Mouse (Mus musculus): ENCODE results near the gene 2010300C02Rik. TPM values are rescaled to one million over a fixed set of nuclear protein-coding genes. Genes with fewer than 3 reads are reported as not detected.
A peak's percentile ranks its signal among the peaks of the same experiment; 100 is the strongest.

2010300C02Rik gene
- polyA plus RNA-seq, 1 experiment from 2014 or later: 6.5 TPM

DNA sequence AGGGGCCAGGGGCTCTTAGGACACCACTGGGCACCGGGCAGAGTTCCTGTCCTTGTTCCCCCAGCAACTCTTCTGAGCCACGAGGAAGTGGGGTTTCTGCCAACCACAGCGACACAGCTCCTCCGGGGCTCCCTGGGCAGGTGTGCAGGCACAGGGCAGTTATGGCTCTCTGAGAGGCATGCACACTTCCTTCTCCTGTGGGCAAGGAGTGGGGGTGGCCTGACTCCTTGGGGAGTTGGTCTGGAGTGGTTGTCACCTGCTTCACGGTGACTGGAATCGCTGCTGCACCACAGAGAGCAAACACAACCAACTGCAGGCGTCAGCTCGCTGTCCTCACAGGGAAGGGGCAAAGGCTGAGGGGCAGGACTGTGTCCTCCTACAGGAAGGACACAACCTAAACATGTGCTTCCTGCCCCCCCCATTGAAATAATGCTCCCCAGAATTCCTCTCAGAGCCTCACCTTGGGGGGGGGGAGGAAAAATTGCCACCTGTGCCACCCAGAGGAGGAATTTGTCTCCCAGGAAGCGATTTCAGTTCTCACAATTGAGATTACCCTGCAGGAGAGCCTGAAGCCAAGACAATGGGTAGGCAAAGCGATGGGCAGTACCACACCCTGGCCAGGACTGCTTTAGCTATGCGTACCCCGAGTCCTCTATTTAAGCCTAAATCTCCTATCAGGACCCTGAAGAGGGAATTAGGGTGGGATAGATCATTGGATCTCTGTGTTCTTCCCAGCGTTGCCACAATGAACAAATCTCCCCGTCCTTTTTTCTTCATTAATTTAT, 54.2 kb downstream of the 2010300C02Rik start:
- H3K36me3 ChIP-seq: no peaks in the 10 kb centered on the region

DNA sequence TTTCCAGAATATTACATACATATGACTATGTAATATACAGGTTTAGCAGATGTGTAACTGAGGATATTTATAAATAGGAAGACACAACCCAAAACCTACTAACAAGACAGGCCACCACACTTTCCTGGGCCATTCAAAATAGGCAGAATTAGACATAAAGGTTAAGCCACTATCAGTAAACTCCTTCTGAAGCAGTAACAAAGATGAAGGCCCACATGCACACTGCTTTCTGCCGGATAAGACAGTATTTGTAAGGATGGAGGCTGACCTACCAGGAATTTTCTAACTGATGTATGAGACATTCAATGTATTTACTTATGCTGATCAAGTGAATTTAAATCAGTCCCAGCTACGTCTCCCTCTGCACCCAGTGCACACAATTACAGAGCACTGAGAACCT, 55.4 kb downstream of the 2010300C02Rik start:
- Histone ChIP-seq H3K4me2 (no peak overlapping the region), H3K4me3 (no peak overlapping the region), H3K27ac (ENCODE audit: poor library complexity, severe bottlenecking) (no peak overlapping the region), H3K9ac (no peak overlapping the region), H3K27me3 (replicated peaks) (no peaks in the 10 kb centered on the region), H3K4me1 (replicated peaks) (no peaks in the 10 kb centered on the region), H3K36me3 (no peaks in the 10 kb centered on the region), H3K9me3 (replicated peaks) (no peaks in the 10 kb centered on the region)
- 76% methylated on average over 2 of the region's 2 CpGs for WGBS
- no peak for ATAC-seq (ENCODE audit: insufficient number of reproducible peaks, low FRiP score)

More for the DNA sequence above, 54.2 kb downstream of the 2010300C02Rik start:
- peaks cover 10% of the 10 kb centered on the region; the same call in 1 of the 2 replicates for H3K27me3 ChIP-seq (replicated peaks)
- no peak overlapping the region for H3K4me3 ChIP-seq
- H3K9ac ChIP-seq: no peak overlapping the region
- WGBS: 68% methylated on average over 14 of the region's 14 CpGs
- no peak for ATAC-seq (ENCODE audit: insufficient number of reproducible peaks, low FRiP score)
- no peak overlapping the region for H3K27ac ChIP-seq (ENCODE audit: poor library complexity, severe bottlenecking)
- H3K9me3 ChIP-seq (replicated peaks): no peaks in the 10 kb centered on the region
- H3K4me2 ChIP-seq: no peak overlapping the region
- H3K4me1 ChIP-seq (replicated peaks): no peaks in the 10 kb centered on the region

DNA sequence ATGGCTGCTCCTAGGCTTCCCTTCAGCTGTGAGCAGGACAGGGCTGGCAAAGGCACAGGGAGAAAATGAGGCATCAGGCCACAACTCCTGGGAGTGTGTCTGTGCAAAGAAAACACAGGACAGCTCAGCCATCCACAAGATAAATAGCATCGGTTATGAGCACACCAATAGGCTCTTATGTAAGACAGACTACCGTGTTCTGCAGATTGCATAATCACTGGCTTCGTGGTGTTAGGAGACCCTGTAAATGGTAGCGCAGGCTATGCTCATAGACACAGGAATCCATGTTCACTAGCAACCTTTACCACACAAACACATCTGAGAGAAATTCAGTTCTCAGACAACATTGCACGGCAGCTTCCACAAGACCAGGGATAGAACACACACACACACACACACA, 56.3 kb downstream of the 2010300C02Rik start:
- no peak overlapping the region for H3K4me3 ChIP-seq
- H3K4me1 ChIP-seq (replicated peaks): no peaks in the 10 kb centered on the region
- 79% methylated on average over 5 of the region's 5 CpGs for WGBS
- no peak overlapping the region for H3K9ac ChIP-seq
- H3K36me3 ChIP-seq: no peaks in the 10 kb centered on the region
- H3K9me3 ChIP-seq (replicated peaks): no peaks in the 10 kb centered on the region
- H3K27ac ChIP-seq (ENCODE audit: poor library complexity, severe bottlenecking): no peak overlapping the region
- H3K4me2 ChIP-seq: no peak overlapping the region
- H3K27me3 ChIP-seq (replicated peaks): no peaks in the 10 kb centered on the region
- no peak for ATAC-seq (ENCODE audit: insufficient number of reproducible peaks, low FRiP score)

DNA sequence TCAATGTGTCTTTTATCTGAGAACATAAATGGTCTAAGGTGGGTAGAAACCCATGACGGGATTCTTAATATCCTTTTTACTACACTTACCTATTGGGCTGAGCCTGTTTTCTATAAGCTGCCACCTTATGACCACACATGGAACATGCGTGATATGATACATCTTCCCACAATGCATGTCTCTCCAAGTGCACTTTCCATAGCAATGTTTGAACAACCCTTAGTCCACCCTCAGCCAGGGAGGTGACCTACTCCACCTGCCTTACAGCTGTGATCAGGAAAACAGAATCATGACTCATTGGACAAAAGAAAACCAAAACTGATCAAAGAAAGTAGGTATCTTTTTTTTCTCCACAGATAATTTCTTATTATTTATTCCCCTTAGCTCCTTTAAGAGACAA, 63.9 kb downstream of the 2010300C02Rik start:
- 91% methylated on average over 2 of the region's 2 CpGs for WGBS
- no peaks in the 10 kb centered on the region for H3K27me3 ChIP-seq (replicated peaks)
- no peak for ATAC-seq (ENCODE audit: insufficient number of reproducible peaks, low FRiP score)

DNA sequence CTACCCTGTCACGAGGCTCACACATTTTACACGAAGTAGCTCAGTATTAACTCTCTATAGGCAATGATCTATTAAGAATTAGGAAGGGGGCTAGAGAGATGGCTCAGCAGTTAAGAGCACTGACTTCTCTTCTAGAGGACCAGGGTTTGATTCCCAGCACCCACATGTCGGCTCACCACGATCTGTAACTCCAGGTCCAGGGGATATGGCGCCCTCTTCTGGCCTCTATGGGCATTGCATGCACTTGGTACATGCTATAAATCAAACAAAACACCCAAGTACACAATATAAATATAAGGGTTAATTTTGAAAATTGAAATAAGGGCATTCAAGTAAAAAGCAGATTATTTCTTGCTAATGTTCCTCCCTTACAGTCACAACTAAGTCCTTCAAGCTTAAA, 65.9 kb downstream of the 2010300C02Rik start:
- H3K4me2 ChIP-seq: no peak overlapping the region
- no peaks in the 10 kb centered on the region for H3K4me1 ChIP-seq (replicated peaks)
- no peaks in the 10 kb centered on the region for H3K36me3 ChIP-seq
- WGBS: 60% methylated on average over 5 of the region's 5 CpGs
- peaks cover 7% of the 10 kb centered on the region for H3K9me3 ChIP-seq (replicated peaks)
- ATAC-seq (ENCODE audit: insufficient number of reproducible peaks, low FRiP score): no peak
- H3K4me3 ChIP-seq: no peak overlapping the region
- H3K9ac ChIP-seq: no peak overlapping the region
- H3K27me3 ChIP-seq (replicated peaks): no peaks in the 10 kb centered on the region
- H3K27ac ChIP-seq (ENCODE audit: poor library complexity, severe bottlenecking): no peak overlapping the region

More for the DNA sequence above, 63.9 kb downstream of the 2010300C02Rik start:
- peaks cover 7% of the 10 kb centered on the region for H3K9me3 ChIP-seq (replicated peaks)
- no peak overlapping the region for H3K9ac ChIP-seq
- H3K4me1 ChIP-seq (replicated peaks): no peaks in the 10 kb centered on the region
- H3K4me2 ChIP-seq: no peak overlapping the region
- no peaks in the 10 kb centered on the region for H3K36me3 ChIP-seq
- H3K4me3 ChIP-seq: no peak overlapping the region
- no peak overlapping the region for H3K27ac ChIP-seq (ENCODE audit: poor library complexity, severe bottlenecking)

DNA sequence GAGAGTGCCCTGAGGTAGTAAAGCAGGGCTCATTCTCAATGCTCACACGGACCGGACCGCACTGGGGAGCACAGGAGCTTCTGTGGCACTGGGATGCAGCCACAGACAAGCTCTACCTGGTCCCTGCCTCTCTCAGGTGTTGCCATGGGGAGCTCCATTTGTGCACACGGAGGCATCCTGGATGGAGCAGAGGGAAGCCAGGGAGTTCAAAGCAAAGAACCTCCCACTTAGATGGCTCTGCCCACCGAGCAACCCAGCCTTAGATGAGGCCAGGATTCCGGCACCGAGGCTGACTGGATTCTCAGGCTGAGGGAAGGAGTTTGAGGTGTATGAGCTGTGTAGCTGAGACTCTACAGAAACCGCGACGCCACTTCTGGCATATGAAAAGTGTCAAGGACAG, 72.8 kb downstream of the 2010300C02Rik start:
- Histone ChIP-seq H3K9me3 (replicated peaks) (0 out of 2 replicates have a peak, but pooled peaks cover 3% of the 10 kb centered on the region), H3K27me3 (replicated peaks) (no peaks in the 10 kb centered on the region), H3K36me3 (no peaks in the 10 kb centered on the region), H3K27ac (ENCODE audit: poor library complexity, severe bottlenecking) (no peak overlapping the region), H3K4me1 (replicated peaks) (no peaks in the 10 kb centered on the region), H3K4me2 (no peak overlapping the region), H3K4me3 (no peak overlapping the region), H3K9ac (no peak overlapping the region)
- ATAC-seq (ENCODE audit: insufficient number of reproducible peaks, low FRiP score): no peak
- 81% methylated on average over 10 of the region's 10 CpGs for WGBS

DNA sequence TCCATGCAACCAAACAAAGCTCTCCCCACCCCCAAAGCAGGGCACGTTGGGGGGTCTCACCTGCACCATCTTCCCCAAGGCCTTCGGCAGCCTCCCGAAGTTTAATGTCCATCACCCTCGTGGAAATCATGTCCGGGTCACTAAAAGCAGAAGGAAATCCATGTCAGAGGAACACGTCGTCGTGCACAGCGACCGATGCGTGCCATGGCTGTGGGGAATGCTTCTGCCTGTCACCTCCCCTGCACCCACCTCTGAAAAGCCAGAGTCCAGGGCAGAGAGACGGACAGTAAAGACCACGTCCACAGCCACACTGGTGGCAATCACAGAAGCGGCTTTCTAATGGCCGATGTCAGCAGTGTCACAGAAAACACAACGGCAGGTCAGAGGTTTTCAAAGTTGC, 75.4 kb downstream of the 2010300C02Rik start:
- WGBS: 88% methylated on average over 16 of the region's 16 CpGs
- H3K4me1 ChIP-seq (replicated peaks): no peaks in the 10 kb centered on the region
- H3K9ac ChIP-seq: no peak overlapping the region
- H3K27ac ChIP-seq (ENCODE audit: poor library complexity, severe bottlenecking): no peak overlapping the region
- ATAC-seq (ENCODE audit: insufficient number of reproducible peaks, low FRiP score): no peak
- no peaks in the 10 kb centered on the region for H3K36me3 ChIP-seq
- no peak overlapping the region for H3K4me3 ChIP-seq
- no peaks in the 10 kb centered on the region for H3K27me3 ChIP-seq (replicated peaks)
- H3K9me3 ChIP-seq (replicated peaks): 0 out of 2 replicates have a peak, but pooled peaks cover 3% of the 10 kb centered on the region
- H3K4me2 ChIP-seq: no peak overlapping the region

DNA sequence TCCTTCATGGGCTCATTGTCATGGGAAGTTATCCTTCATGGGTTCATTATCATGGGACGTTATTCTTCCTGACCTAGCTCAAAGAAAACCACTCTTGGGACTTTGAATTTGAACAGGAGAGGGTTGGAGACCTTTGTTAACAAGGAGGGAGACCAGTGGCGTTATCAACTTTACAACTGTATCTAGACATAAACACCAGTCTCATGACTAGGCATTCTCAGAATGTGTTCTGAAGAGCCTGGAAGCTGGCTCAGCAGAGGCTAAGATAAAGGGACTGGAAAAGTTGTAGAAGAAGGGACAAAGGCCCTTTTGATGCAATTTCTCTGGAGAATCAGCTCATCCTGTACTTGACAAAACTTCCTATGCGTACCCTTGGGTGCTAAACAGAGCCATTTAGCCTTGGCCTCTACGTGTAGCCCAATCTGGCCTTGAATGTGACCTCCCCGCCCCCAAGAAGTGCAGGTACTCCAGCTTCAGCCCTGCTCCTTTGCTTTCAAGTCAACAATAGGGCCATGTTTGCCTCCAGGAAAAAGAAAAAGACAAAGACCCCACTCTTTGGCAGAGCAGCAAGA, 76.0 kb downstream of the 2010300C02Rik start:
- no peaks in the 10 kb centered on the region for H3K27me3 ChIP-seq (replicated peaks)
- H3K36me3 ChIP-seq: no peaks in the 10 kb centered on the region
- no peak overlapping the region for H3K4me2 ChIP-seq
- no peak overlapping the region for H3K27ac ChIP-seq (ENCODE audit: poor library complexity, severe bottlenecking)
- 66% methylated on average over 5 of the region's 5 CpGs for WGBS
- no peak for ATAC-seq (ENCODE audit: insufficient number of reproducible peaks, low FRiP score)
- 0 out of 2 replicates have a peak, but pooled peaks cover 3% of the 10 kb centered on the region for H3K9me3 ChIP-seq (replicated peaks)
- no peak overlapping the region for H3K9ac ChIP-seq
- peaks cover 2% of the 10 kb centered on the region; the same call in 1 of the 2 replicates for H3K4me1 ChIP-seq (replicated peaks)
- no peak overlapping the region for H3K4me3 ChIP-seq

DNA sequence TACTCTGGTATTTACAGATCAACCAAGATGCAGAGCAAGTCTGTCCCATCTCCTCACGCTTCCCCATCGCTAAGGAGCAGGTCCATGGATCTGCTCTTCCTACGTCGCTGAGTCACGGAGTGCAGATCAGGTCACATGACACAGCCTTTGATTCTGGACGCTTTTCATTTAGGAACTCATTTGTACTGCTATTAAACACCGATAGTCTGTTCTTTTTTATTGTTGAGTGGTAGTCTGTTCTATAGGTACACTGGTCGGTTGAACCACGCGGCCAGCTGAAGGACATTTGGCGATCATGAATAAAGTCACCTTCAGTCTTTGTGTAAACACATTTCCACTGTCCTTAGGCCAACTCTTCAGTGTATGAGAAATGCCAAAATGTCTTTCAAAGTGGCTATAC, 78.5 kb downstream of the 2010300C02Rik start:
- Histone ChIP-seq H3K4me1 (replicated peaks) (peaks cover 4% of the 10 kb centered on the region; the same call in 1 of the 2 replicates), H3K27me3 (replicated peaks) (no peaks in the 10 kb centered on the region; the same call in 1 of the 2 replicates), H3K27ac (ENCODE audit: poor library complexity, severe bottlenecking) (no peak overlapping the region), H3K9me3 (replicated peaks) (0 out of 2 replicates have a peak, but pooled peaks cover 3% of the 10 kb centered on the region), H3K36me3 (no peaks in the 10 kb centered on the region), H3K4me3 (no peak overlapping the region), H3K4me2 (no peak overlapping the region), H3K9ac (no peak overlapping the region)
- WGBS: 87% methylated on average over 11 of the region's 11 CpGs
- ATAC-seq (ENCODE audit: insufficient number of reproducible peaks, low FRiP score): no peak

DNA sequence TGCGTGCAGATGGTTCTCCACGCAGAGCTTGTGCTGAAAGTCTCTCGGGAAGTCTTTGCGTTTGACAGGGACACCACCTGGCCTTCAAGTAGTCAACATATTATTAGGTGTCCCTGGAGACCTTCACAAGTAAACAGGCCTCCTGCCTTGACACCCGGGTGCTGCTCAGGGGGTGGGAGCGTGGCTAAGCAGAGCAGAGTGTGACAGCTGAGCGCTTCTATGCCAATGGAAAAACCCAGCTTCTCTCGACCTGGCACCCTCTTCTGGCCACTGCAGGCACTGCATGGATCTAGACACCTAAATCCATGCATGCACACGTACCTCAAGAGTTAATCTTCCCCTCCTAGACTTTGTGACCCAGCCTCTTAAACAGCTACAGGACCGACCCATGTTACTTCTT, 80.8 kb downstream of the 2010300C02Rik start:
- no peaks in the 10 kb centered on the region; the same call in 1 of the 2 replicates for H3K27me3 ChIP-seq (replicated peaks)
- H3K27ac ChIP-seq (ENCODE audit: poor library complexity, severe bottlenecking): no peak overlapping the region
- H3K4me1 ChIP-seq (replicated peaks): peaks cover 4% of the 10 kb centered on the region; the same call in 1 of the 2 replicates
- WGBS: 16% methylated on average over 10 of the region's 10 CpGs
- H3K4me3 ChIP-seq: no peak overlapping the region
- 0 out of 2 replicates have a peak, but pooled peaks cover 5% of the 10 kb centered on the region for H3K9me3 ChIP-seq (replicated peaks)
- ATAC-seq (ENCODE audit: insufficient number of reproducible peaks, low FRiP score): 0 out of 2 replicates have a peak, but pooled peaks have one; percentile 36
- H3K9ac ChIP-seq: no peak overlapping the region
- peak overlapping the region; percentile 54 for H3K4me2 ChIP-seq
- no peaks in the 10 kb centered on the region for H3K36me3 ChIP-seq

DNA sequence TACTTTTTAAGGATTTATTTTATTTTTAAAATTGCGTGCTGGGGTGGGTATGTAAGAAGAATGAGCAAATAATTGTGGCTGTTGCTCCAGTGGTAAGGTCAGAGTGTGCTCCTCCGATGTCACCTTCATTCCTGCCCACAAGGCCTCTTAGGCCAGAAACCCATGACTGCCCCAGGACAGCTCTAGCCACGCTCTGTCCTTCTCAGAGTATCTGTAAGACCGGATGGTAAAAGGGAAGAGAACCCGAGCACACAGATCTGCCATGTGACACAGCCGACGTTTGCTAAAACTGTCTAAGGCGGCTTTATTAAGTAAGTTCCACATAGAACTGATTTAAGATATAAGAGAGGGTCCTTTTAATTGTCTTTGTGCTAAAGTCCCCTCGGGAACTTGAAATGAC, 81.3 kb downstream of the 2010300C02Rik start:
- no peak overlapping the region for H3K4me3 ChIP-seq
- no peaks in the 10 kb centered on the region; the same call in 1 of the 2 replicates for H3K27me3 ChIP-seq (replicated peaks)
- H3K9me3 ChIP-seq (replicated peaks): 0 out of 2 replicates have a peak, but pooled peaks cover 5% of the 10 kb centered on the region
- no peaks in the 10 kb centered on the region for H3K36me3 ChIP-seq
- peaks cover 4% of the 10 kb centered on the region; the same call in 1 of the 2 replicates for H3K4me1 ChIP-seq (replicated peaks)
- 79% methylated on average over 9 of the region's 9 CpGs for WGBS
- ATAC-seq (ENCODE audit: insufficient number of reproducible peaks, low FRiP score): no peak
- no peak overlapping the region for H3K27ac ChIP-seq (ENCODE audit: poor library complexity, severe bottlenecking)
- no peak overlapping the region; the same call in 1 of the 2 replicates for H3K4me2 ChIP-seq
- H3K9ac ChIP-seq: no peak overlapping the region
